Mouse (Mus musculus): ENCODE results near the gene Tgtp2. TPM values are rescaled to one million over a fixed set of nuclear protein-coding genes. Genes with fewer than 3 reads are reported as not detected.
"Not testable (repeated sequence)": the region's sequence is repeated elsewhere in the genome, so short reads cannot be mapped to it uniquely, and the experiment has no call there.

The Tgtp2 gene
- polyA plus RNA-seq, 1 experiment from 2014 or later, result 0.06 TPM

- ATAC-seq (ENCODE audit: low FRiP score, low read depth), result not testable (repeated sequence)
These were observed 13.9 kb downstream of the Tgtp2 start for GRCm38 (mm10) chr11:49050064-49050463.

DNA sequence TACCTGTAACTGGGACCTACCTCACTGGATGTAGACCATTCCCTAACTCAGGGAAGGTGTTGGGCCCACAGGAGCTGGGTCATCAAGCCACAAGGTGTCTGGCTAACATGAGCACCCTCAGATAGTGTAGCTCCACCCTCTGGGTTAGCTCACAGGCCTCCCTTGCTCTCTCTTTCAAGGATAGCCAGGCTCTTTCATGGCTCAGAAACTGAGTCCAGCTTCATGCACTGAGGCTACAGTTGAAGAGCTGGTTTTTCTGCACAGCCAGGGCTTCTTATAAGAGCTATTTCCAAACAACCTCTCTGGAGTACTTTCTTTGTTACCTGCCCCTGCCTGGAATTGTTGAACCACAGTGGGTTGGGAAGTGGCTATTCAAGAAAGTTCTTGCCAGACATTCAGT is 51.9 kb downstream of the Tgtp2 start:
- not testable (repeated sequence) for ATAC-seq (ENCODE audit: low FRiP score, low read depth); H3K36me3 ChIP-seq; H3K27me3 ChIP-seq; H3K4me3 ChIP-seq; H3K4me1 ChIP-seq; H3K9ac ChIP-seq (replicated peaks); H3K27ac ChIP-seq (replicated peaks); H3K4me2 ChIP-seq (replicated peaks); H3K9me3 ChIP-seq

More at GRCm38 (mm10) chr11:49050064-49050463, 13.9 kb downstream of the Tgtp2 start:
- H3K27ac ChIP-seq (replicated peaks); H3K4me1 ChIP-seq; H3K9ac ChIP-seq (replicated peaks); H3K4me3 ChIP-seq; H3K9me3 ChIP-seq; H3K36me3 ChIP-seq; H3K27me3 ChIP-seq; H3K4me2 ChIP-seq (replicated peaks): not testable (repeated sequence)

Other genes starting within 250 kb of the Tgtp2 start
- 5.4 and 6.2 TPM in 2 replicates for gene Trim41, start 246.9 kb downstream of the Tgtp2 start, polyA plus RNA-seq (2016; fragmentation: Nextera tagmentation; extraction: Ambion mirVana)
- 1.3 and 1.4 TPM in 2 replicates for gene Trim7, start 238.1 kb downstream of the Tgtp2 start, polyA plus RNA-seq (2016; fragmentation: Nextera tagmentation; extraction: Ambion mirVana)
- 7.6 and 8.3 TPM in 2 replicates for gene Gm12184, start 237.6 kb downstream of the Tgtp2 start, polyA plus RNA-seq (2016; fragmentation: Nextera tagmentation; extraction: Ambion mirVana)
- 2.3 and 2.4 TPM in 2 replicates for gene Irgm1, start 192.5 kb downstream of the Tgtp2 start, polyA plus RNA-seq (2016; fragmentation: Nextera tagmentation; extraction: Ambion mirVana)
- gene Gm5431, start 162.0 kb downstream of the Tgtp2 start, polyA plus RNA-seq (2016; fragmentation: Nextera tagmentation; extraction: Ambion mirVana), result 0.18 TPM in 1 of 2 replicates, not detected in the other
- gene Psme2b, start 118.0 kb downstream of the Tgtp2 start, polyA plus RNA-seq (2016; fragmentation: Nextera tagmentation; extraction: Ambion mirVana), result 1.3 and 1.8 TPM in 2 replicates
- not detected in 2 replicates for gene Olfr56, start 85.3 kb downstream of the Tgtp2 start, polyA plus RNA-seq (2016; fragmentation: Nextera tagmentation; extraction: Ambion mirVana)
- gene 9930111J21Rik1, start 84.8 kb downstream of the Tgtp2 start, polyA plus RNA-seq (2016; fragmentation: Nextera tagmentation; extraction: Ambion mirVana), result 0.18 and 0.28 TPM in 2 replicates
- gene Gm12185, start 72.0 kb downstream of the Tgtp2 start, polyA plus RNA-seq (2016; fragmentation: Nextera tagmentation; extraction: Ambion mirVana), result not detected in 2 replicates
- not detected in 2 replicates for gene Tgtp1, start 70.0 kb downstream of the Tgtp2 start, polyA plus RNA-seq (2016; fragmentation: Nextera tagmentation; extraction: Ambion mirVana)
- 0.30 and 0.51 TPM in 2 replicates for gene 9930111J21Rik2, start 13.0 kb downstream of the Tgtp2 start, polyA plus RNA-seq (2016; fragmentation: Nextera tagmentation; extraction: Ambion mirVana)
- 0.26 and 0.27 TPM in 2 replicates for gene Ifi47, start 12.4 kb upstream of the Tgtp2 start, polyA plus RNA-seq (2016; fragmentation: Nextera tagmentation; extraction: Ambion mirVana)
- not detected in 2 replicates for gene Olfr1396, start 50.7 kb upstream of the Tgtp2 start, polyA plus RNA-seq (2016; fragmentation: Nextera tagmentation; extraction: Ambion mirVana)
- gene Olfr1395, start 78.1 kb upstream of the Tgtp2 start, polyA plus RNA-seq (2016; fragmentation: Nextera tagmentation; extraction: Ambion mirVana), result not detected in 2 replicates
- not detected in 2 replicates for gene Olfr1394, start 90.2 kb upstream of the Tgtp2 start, polyA plus RNA-seq (2016; fragmentation: Nextera tagmentation; extraction: Ambion mirVana)
- gene Btnl9, start 123.0 kb upstream of the Tgtp2 start, polyA plus RNA-seq (2016; fragmentation: Nextera tagmentation; extraction: Ambion mirVana), result 0.04 TPM in 1 of 2 replicates, not detected in the other
- gene Zfp62, start 139.1 kb upstream of the Tgtp2 start, polyA plus RNA-seq (2016; fragmentation: Nextera tagmentation; extraction: Ambion mirVana), result 60.8 and 63.3 TPM in 2 replicates
- gene Mgat1, start 180.0 kb upstream of the Tgtp2 start, polyA plus RNA-seq (2016; fragmentation: Nextera tagmentation; extraction: Ambion mirVana), result 33.5 and 39.0 TPM in 2 replicates
- gene Olfr1393, start 214.1 kb upstream of the Tgtp2 start, polyA plus RNA-seq (2016; fragmentation: Nextera tagmentation; extraction: Ambion mirVana), result 0.06 TPM in 1 of 2 replicates, not detected in the other
- gene Olfr1392, start 221.1 kb upstream of the Tgtp2 start, polyA plus RNA-seq (2016; fragmentation: Nextera tagmentation; extraction: Ambion mirVana), result 0.06 TPM in 1 of 2 replicates, not detected in the other
- gene Olfr10, start 240.5 kb upstream of the Tgtp2 start, polyA plus RNA-seq (2016; fragmentation: Nextera tagmentation; extraction: Ambion mirVana), result not detected in 2 replicates